Mouse (Mus musculus): ENCODE data around the gene Cnp.
A peak's percentile ranks its signal among the peaks of the same experiment; 100 is the strongest.
"Not testable (repeated sequence)": the region's sequence is repeated elsewhere in the genome, so short reads cannot be mapped to it uniquely, and the experiment has no call there.

Cnp gene

DNA sequence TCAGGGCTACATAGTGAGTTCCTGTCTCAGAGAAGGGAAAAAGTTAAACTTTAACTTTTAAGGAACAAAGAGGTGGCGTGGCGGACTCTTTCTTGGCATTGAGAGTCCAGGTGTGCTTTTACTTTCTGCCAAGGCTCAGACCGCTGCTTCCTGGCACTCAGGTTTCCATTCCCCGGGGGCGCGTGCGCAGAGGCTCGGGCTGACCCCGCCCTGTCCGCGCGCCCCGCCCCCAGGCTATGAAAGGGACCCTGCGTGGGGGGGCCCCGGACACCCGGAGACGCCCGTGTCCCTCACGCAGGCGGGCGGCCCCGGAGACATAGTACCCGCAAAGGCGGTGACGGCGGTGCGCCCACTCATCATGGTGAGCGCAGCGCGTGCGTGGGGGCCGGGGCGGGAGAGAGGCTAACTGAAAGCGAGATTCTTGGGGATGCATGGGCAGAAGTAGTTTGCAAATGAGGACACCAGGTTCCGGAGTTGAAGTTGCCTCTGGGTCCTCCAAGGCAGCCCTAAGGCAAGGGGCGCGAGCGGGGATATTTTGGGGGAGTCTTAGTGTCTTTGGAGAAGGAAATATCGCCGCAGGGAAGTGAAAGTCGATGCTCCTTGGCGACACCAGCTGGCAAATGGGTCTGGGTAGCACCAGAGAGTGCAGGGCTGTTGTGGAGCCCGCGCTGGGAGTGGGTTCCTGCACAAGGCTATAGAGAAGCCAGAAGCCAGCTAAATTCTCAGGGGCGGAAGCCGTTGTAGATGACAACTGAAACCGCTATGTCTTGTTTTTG is at the start of gene Cnp:
TSS of gene Cnp (plus strand) at position 197 of the 776 bp plus-strand sequence.
- DNase-seq (ENCODE audit: low spot score) = peak; percentile 75

DNA sequence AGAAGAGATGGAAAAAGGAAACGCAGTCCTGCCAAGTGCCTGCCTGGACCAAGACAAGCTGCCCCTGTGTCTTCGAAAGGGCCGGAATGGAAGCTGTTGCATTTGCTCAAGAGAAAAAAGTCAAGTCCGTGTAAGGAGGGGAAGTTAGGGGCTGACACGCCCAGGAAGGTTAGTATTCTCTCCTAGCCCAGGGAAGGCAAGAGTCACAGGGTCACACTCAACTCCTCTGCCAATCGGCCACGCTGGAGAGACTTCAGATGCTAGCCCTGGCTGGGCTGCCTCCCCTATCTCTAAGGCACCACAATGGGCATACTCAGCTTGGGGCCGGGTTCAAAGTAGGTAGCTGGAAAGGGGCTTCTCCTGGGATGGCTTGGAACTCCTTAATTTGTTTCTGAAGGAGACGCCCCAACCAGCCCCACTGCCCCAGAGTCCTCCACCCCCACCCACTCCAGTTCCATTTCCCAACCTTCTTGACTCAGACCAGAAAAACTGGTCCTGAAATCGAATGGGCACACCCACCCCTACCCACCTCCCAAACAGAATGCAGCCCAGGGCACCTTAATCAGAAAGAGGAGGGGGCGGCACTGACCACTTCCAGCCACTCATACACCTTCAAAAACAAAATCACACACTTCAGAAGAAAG is 49.6 kb upstream of the Cnp start:
- DNase-seq (ENCODE audit: low spot score) = no peak

- no peak for DNase-seq (ENCODE audit: low spot score)
Observed at GRCm38 (mm10) chr11:100526052-100526816, 48.5 kb upstream of the Cnp start.

DNA sequence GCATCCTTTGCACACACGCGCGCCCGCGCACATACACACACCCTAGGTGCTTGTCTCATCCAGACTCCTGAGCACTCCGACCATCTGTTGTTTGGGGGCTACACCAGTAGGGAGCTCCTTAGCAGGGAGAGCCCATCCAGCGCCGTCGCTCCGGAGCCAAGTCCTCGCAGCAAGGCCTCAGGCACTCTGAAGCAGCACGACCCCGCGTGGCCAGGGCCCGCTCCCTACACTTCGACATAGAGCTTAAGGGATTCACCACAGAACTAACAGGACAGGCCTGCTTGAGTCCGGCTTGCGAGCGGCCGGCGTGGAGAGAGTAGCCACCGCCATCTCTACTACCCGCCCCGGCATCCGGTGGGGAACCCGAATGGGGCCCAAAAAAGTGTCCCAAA is 47.6 kb upstream of the Cnp start:
- peak; percentile 52 for DNase-seq (ENCODE audit: low spot score)

GRCm38 (mm10) chr11:100527458-100528374 is 47.0 kb upstream of the Cnp start, which contains the start of gene Acly:
TSS of gene Acly (minus strand) at chr11:100528000.
- peak; percentile 95 for DNase-seq (ENCODE audit: low spot score)

GRCm38 (mm10) chr11:100528375-100529165 is 46.1 kb upstream of the Cnp start:
- DNase-seq (ENCODE audit: low spot score) = no peak

DNA sequence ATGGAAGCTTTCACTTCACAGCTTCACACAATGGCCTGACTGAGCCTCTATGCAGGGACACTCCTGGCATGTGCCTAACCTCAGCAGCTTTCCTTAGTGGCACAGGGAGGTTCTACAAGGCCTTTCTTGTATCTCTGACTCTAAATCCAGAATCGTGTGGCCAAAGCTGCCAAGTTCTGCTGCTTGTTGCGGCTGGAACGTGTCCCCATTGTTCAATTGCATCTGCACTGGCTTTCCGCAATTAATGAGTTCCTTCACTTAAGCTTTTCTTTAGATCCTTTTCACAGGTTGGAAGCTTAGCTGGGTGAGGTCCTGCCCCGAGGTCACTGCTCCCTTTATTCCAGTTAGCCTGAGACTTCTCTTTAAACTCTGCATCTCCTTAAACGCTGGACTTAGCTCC is 40.8 kb upstream of the Cnp start:
- no peak for DNase-seq (ENCODE audit: low spot score)

DNA sequence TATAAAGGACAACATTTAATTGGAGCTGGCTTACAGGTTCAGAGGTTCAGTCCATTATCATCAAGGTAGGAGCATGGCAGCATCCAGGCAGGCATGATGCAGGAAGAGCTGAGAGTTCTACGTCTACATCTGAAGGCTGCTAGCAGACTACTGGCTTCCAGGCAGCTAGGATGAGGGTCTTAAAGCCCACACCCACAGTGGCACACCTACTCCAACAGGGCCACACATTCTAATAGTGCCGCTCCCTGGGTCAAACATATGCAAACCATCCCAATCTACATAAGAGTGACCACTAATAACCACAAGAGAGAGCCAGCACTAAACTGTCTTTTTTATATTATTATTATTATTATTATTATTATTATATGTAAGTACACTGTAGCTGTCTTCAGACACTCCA is 40.3 kb upstream of the Cnp start:
- not testable (repeated sequence) for DNase-seq (ENCODE audit: low spot score)

GRCm38 (mm10) chr11:100534821-100535220 is 39.9 kb upstream of the Cnp start:
- not testable (repeated sequence) for DNase-seq (ENCODE audit: low spot score)

GRCm38 (mm10) chr11:100535996-100536395 is 38.7 kb upstream of the Cnp start:
- DNase-seq (ENCODE audit: low spot score) = no peak

DNA sequence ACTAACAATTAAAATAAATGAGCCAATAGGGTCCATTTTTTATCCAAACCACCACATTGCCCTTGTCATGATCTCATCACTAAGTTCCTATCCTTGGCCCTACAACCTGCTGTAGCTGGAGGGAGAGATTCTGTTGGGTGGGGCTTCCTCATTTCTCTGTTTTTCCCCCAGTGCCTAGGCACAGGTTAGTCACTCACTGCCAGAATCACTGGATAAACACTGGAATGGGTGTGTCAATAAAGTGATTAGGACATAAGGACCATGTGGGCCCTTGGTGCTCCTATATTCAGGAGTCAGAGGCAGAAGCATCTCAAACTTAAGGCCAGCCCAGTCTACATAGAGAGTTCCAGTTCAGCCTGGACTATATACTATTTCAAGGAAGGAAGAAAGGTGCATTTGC is 38.2 kb upstream of the Cnp start:
- DNase-seq (ENCODE audit: low spot score) = no peak

DNA sequence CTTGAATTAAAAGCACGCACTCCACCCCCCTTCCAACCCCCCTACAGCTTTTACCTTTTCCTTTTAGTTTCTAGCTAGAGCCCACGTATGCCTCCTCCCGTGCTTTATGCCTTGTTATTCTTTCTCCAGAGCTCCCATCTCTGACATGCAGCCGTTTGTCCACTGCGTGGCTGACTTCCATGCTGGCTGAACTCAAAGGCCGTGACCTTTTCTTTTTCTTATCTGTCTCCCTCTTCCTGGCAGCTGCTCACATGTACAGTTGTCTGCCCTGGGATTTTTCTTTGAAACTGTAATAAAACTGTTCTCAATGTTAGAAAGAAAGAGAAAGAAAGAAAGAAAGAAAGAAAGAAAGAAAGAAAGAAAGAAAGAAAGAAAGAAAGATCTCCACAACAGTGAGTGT is 33.7 kb upstream of the Cnp start:
- DNase-seq (ENCODE audit: low spot score) = no peak

- DNase-seq (ENCODE audit: low spot score) = no peak
Observed at GRCm38 (mm10) chr11:100541577-100541976, 33.1 kb upstream of the Cnp start.

DNA sequence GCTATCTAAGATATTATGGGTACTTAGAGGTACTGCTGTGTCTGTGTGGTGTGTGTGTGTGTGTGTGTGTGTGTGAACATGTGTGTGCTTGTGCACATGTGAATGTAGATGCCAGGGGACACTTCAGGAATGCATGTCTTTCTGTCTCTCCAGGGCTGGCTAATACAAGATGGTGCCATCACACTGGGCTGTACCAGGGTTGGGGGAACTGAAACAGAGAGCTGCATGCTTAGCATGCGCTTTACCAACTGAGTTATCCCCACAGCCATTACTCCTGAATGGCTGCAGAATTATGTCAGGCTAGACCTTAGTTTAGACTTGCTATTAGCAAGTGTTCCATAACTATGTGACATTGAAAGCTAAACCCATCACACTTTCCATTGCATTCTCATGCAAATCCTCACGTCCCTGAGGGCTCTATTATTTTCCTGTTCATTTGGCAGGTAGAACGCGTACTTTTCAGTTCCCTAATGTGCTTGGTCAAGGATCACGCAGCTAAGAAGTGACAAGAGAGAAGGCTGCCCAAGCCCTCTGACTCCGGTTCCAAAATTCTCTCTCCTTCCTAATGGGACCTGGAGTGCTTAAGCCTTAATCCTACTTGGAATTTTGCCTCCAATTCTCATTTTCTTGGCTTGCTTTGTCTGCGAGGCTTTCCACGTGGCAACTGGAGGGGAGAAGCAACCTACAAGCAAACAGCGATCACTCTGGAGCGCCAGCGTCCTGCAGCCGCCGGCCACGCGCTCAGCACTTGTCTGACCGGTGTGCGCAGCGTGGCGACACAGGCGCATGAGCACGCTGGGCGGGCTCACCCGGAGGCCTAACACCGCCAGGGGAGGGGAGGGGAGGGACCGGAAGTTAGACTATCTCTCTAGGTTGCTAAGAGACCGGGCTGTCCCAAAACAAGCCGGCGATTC is 29.6 kb upstream of the Cnp start, which contains the start of gene Ttc25:
TSS of gene Ttc25 (plus strand) at position 776 of the 914 bp plus-strand sequence.
- DNase-seq (ENCODE audit: low spot score) = peak; percentile 72

DNA sequence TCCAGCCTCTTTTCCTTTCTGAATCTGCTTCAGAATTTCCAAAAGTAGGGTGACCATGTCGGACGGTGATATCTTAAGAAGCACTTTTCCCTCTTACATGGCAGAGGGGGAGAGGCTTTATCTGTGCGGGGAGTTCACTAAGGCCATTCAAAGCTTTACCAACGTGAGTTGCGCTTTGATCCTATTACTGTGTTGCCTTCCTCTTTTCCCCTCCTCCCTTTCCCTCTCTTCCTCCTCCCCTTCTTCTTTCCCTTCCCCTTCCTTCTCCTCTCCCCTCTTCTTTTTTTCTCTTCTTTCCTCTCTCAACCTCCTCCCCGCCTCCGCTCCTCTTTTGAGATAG is 29.0 kb upstream of the Cnp start:
- no peak for DNase-seq (ENCODE audit: low spot score)

- DNase-seq (ENCODE audit: low spot score) = no peak
Observed at GRCm38 (mm10) chr11:100546955-100547354, 27.7 kb upstream of the Cnp start.

- no peak for DNase-seq (ENCODE audit: low spot score)
Observed at GRCm38 (mm10) chr11:100548141-100548540, 26.6 kb upstream of the Cnp start.

DNA sequence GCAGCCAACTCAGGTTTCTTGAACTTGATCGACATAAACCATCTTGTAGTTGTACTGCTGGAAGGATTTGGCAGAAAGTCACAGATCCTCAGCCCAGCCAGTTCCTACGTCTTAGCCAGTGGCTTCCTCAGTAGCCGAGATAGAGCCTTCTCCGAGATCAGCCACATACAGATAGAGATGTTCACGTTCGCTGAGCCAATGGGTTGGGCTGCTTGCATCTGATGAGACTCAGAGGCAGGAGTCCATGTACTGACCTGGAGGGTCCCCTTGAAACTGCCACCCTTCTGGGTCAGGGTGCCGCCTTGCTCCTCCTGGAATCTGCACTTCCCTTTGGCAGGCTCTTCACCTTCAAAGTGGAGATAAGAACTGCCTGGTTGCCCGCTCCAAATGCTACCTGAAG is 25.2 kb upstream of the Cnp start:
- DNase-seq (ENCODE audit: low spot score) = no peak

- no peak for DNase-seq (ENCODE audit: low spot score)
Observed at GRCm38 (mm10) chr11:100550101-100550500, 24.6 kb upstream of the Cnp start.

- no peak for DNase-seq (ENCODE audit: low spot score)
Observed at GRCm38 (mm10) chr11:100552842-100553241, 21.9 kb upstream of the Cnp start.

Measured in spleen, adult 12 weeks (tissue).